Mouse (Mus musculus): Measurements from ENCODE around the gene Aldh9a1.

- TF ChIP-seq CTCF (conservative IDR thresholded peaks at IDR 0.05; ENCODE audit: insufficient read depth, insufficient read length, low read depth, low read length) (no peak), POLR2A (IDR thresholded peaks at IDR 0.05; ENCODE audit: low read depth, low read length) (no peak)
Measured at GRCm38 (mm10) chr1:167362819-167363218, 13.0 kb downstream of the Aldh9a1 start.

All from kidney, adult 2 months (tissue).